ENCODE assay signal across 12 mouse cellular contexts in genomic region chr17:28033046-28033580, GRCm38 (mm10). TPM values are rescaled to one million over a fixed set of nuclear protein-coding genes. Genes with fewer than 3 reads are reported as not detected.
DNase-seq lines count a peak whose midpoint lies in the region; ATAC-seq and TF ChIP-seq lines count a peak whose summit lies in the region.
"Had no signal": no experiment of that assay in that cellular context is flagged by ENCODE, and none has a peak within 500 bp of the region (broad histone marks: within the 10 kb centered on the region; RNA-seq: fewer than 3 reads in every experiment).

No protein-coding gene starts in this region.

- peaks cover 23% of the 10 kb centered on the region for H3K4me1 ChIP-seq in neural tube, embryonic 11.5 days (ENCODE audit: control insufficient read depth, insufficient read depth, low read length)
- H3K4me1 ChIP-seq in forebrain, embryonic 14.5 days (ENCODE audit: control insufficient read depth, insufficient read depth, low read length), result peaks cover 24% of the 10 kb centered on the region
- H3K4me1 ChIP-seq in hindbrain, postnatal 0 days (ENCODE audit: insufficient read depth, low read length), result peaks cover 23% of the 10 kb centered on the region
- peaks cover 17% of the 10 kb centered on the region for H3K4me1 ChIP-seq in stomach, embryonic 16.5 days (ENCODE audit: control insufficient read depth, insufficient read depth, low read length)

- no peaks in the 10 kb centered on the region for H3K27me3 ChIP-seq in neural tube, embryonic 11.5 days (ENCODE audit: control insufficient read depth, insufficient read depth, low read length)
- no peaks in the 10 kb centered on the region for H3K27me3 ChIP-seq in forebrain, embryonic 14.5 days (replicated peaks; ENCODE audit: control insufficient read depth, insufficient read depth, low read length)
- no peaks in the 10 kb centered on the region for H3K27me3 ChIP-seq in hindbrain, postnatal 0 days (ENCODE audit: insufficient read depth, low read length)
- no peaks in the 10 kb centered on the region for H3K27me3 ChIP-seq in stomach, embryonic 16.5 days (ENCODE audit: control insufficient read depth, insufficient read depth, low read length)

- peak overlapping the region; percentile 36; the same call in 1 of the 2 replicates for H3K9ac ChIP-seq in neural tube, embryonic 11.5 days (ENCODE audit: low read length)
- peak overlapping the region; percentile 56 for H3K9ac ChIP-seq in forebrain, embryonic 14.5 days (ENCODE audit: low read length)
- H3K9ac ChIP-seq in hindbrain, postnatal 0 days (replicated peaks; ENCODE audit: low read length), result no peak overlapping the region; the same call in 1 of the 2 replicates
- H3K9ac ChIP-seq in stomach, embryonic 16.5 days (ENCODE audit: low read length), result 0 out of 2 replicates have a peak overlapping the region, but pooled peaks have one; percentile 29

- DNase-seq in neural tube, embryonic 11.5 days (ENCODE audit: low spot score), result no peak
- no peak for DNase-seq in neural tube, embryonic 10.5 days (ENCODE audit: extremely low spot score, low spot score)
- no peak for DNase-seq in forebrain, embryonic 14.5 days (ENCODE audit: low spot score)
- no peak for DNase-seq in hindbrain, postnatal 0 days (ENCODE audit: low spot score)
- no peak for DNase-seq in frontal cortex, postnatal 36 days (ENCODE audit: low spot score in 2 of 2)
- no peak for DNase-seq in ovary, postnatal 14 days (ENCODE audit: low spot score)
- DNase-seq: adrenal gland, postnatal 36 days; cerebellum, adult 2 months; gastrocnemius, postnatal 25 days; heart, postnatal 10 days; kidney, adult 8-10 months had no signal

- no peaks in the 10 kb centered on the region for H3K36me3 ChIP-seq in neural tube, embryonic 11.5 days (ENCODE audit: control insufficient read depth, insufficient read depth, low read length)
- no peaks in the 10 kb centered on the region for H3K36me3 ChIP-seq in forebrain, embryonic 14.5 days (ENCODE audit: control insufficient read depth, insufficient read depth, low read length)
- no peaks in the 10 kb centered on the region for H3K36me3 ChIP-seq in hindbrain, postnatal 0 days (ENCODE audit: insufficient read depth, low read length)
- no peaks in the 10 kb centered on the region for H3K36me3 ChIP-seq in stomach, embryonic 16.5 days (ENCODE audit: control insufficient read depth, insufficient read depth, low read length)

- 24% methylated on average over 3 of the region's 3 CpGs for WGBS in neural tube, embryonic 11.5 days
- 7% methylated on average over 3 of the region's 3 CpGs for WGBS in forebrain, embryonic 14.5 days
- 28% methylated on average over 3 of the region's 3 CpGs for WGBS in hindbrain, postnatal 0 days
- WGBS in stomach, embryonic 16.5 days, result 38% methylated on average over 3 of the region's 3 CpGs

- TF ChIP-seq CTCF in hindbrain, postnatal 0 days (IDR thresholded peaks at IDR 0.05; ENCODE audit: low read depth), result no peak

- H3K9me3 ChIP-seq in neural tube, embryonic 11.5 days (ENCODE audit: control insufficient read depth, low read length), result no peaks in the 10 kb centered on the region
- H3K9me3 ChIP-seq in forebrain, embryonic 14.5 days (replicated peaks; ENCODE audit: control insufficient read depth, low read length), result no peaks in the 10 kb centered on the region
- no peaks in the 10 kb centered on the region for H3K9me3 ChIP-seq in hindbrain, postnatal 0 days (ENCODE audit: low read length)
- no peaks in the 10 kb centered on the region for H3K9me3 ChIP-seq in stomach, embryonic 16.5 days (replicated peaks; ENCODE audit: control insufficient read depth, low read length)

- no peak overlapping the region for H3K4me3 ChIP-seq in neural tube, embryonic 11.5 days (ENCODE audit: low read depth, low read length)
- no peak overlapping the region for H3K4me3 ChIP-seq in forebrain, embryonic 14.5 days (ENCODE audit: low read depth, low read length)
- no peak overlapping the region for H3K4me3 ChIP-seq in hindbrain, postnatal 0 days (ENCODE audit: low read length)
- H3K4me3 ChIP-seq in stomach, embryonic 16.5 days (replicated peaks; ENCODE audit: low read length), result no peak overlapping the region

- peak overlapping the region; percentile 67 for H3K27ac ChIP-seq in neural tube, embryonic 11.5 days (ENCODE audit: low read depth, low read length)
- peak overlapping the region; percentile 78 for H3K27ac ChIP-seq in forebrain, embryonic 14.5 days (ENCODE audit: low read depth, low read length)
- peak overlapping the region; percentile 56 for H3K27ac ChIP-seq in hindbrain, postnatal 0 days
- H3K27ac ChIP-seq in stomach, embryonic 16.5 days (ENCODE audit: low read length), result peak overlapping the region; percentile 8; the same call in 1 of the 2 replicates

- peak; percentile 38; the same call in 1 of the 2 replicates for ATAC-seq in neural tube, embryonic 11.5 days (ENCODE audit: insufficient read depth, low FRiP score, low TSS enrichment)
- ATAC-seq in forebrain, embryonic 14.5 days, result no peak
- no peak for ATAC-seq in hindbrain, postnatal 0 days
- ATAC-seq in stomach, embryonic 16.5 days (ENCODE audit: insufficient read depth, low FRiP score), result no peak

- H3K4me2 ChIP-seq in neural tube, embryonic 11.5 days (ENCODE audit: low read depth), result no peak overlapping the region
- H3K4me2 ChIP-seq in forebrain, embryonic 14.5 days (ENCODE audit: low read length), result no peak overlapping the region
- no peak overlapping the region for H3K4me2 ChIP-seq in hindbrain, postnatal 0 days (ENCODE audit: low read depth, low read length)
- H3K4me2 ChIP-seq in stomach, embryonic 16.5 days (ENCODE audit: low read depth, low read length), result no peak overlapping the region

RNA-seq across cellular contexts. Expression of gene Tcp11, which starts 47.3 kb away (rescaled TPM):
- polyA plus RNA-seq in neural tube, embryonic 11.5 days (2014; fragmentation: Nextera tagmentation; extraction: Ambion mirVana), result 0.69 and 0.76 TPM in 2 replicates
- 1.6 TPM in 2 replicates for polyA plus RNA-seq in forebrain, embryonic 14.5 days (2014; fragmentation: Nextera tagmentation; extraction: Ambion mirVana)
- total RNA-seq in hindbrain, postnatal 0 days (2014; rRNA removed), result 2.9 and 3.6 TPM in 2 replicates
- 1.9 and 2.0 TPM in 2 replicates for polyA plus RNA-seq in hindbrain, postnatal 0 days (2015; fragmentation: Nextera tagmentation; extraction: Ambion mirVana)
- 1.1 and 1.9 TPM in 2 replicates for polyA plus RNA-seq in stomach, embryonic 16.5 days (2015; fragmentation: Nextera tagmentation; extraction: Ambion mirVana)
- total RNA-seq: adrenal gland, postnatal 36 days; gastrocnemius, postnatal 25 days had no signal

Comparison
In these comparisons a context has a peak if more than half of its experiments do, and no peak if none do; other contexts are left out.
1. H3K27ac ChIP-seq: peak in every context shown above with its lines; median percentile 78 in forebrain, embryonic 14.5 days; 67 in neural tube, embryonic 11.5 days; 56 in hindbrain, postnatal 0 days; 8 in stomach, embryonic 16.5 days.